Mouse (Mus musculus): ENCODE data around the gene Usp32.

DNA sequence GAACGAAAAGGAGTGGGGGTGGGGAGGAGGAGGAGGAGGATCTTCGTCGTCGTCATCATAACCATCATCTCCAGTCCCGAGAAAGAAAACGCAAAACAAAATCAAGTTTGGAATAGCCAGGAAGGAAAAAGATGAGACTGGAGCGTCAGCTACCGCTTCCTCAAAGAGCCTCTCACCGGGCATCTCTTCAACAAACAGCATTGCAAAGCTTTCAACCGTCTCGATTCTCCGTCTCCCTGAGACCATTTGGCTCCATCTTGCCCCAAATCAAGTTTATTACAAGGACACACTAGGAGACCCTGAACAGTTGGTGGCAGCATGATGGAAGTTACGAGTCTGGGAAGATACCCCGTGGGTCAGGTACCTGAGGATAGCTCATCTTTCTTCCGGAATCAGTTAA lies 182.8 kb downstream of the Usp32 start:
- TF ChIP-seq EP300 (IDR thresholded peaks at IDR 0.05; ENCODE audit: low read depth) (no peak), CTCF (IDR thresholded peaks at IDR 0.05; ENCODE audit: low read depth) (no peak)

All from heart, postnatal 0 days (tissue).